Mouse (Mus musculus) heart, embryonic 15.5 days (tissue): ENCODE data around the gene Sept5. TPM values are rescaled to one million over a fixed set of nuclear protein-coding genes. Genes with fewer than 3 reads are reported as not detected.
A peak's percentile ranks its signal among the peaks of the same experiment; 100 is the strongest.

Source experiments
- ATAC-seq: fragments of 200-750 bp; cut with Nextera tagmentation; replicated peaks from 2 replicates; pipeline ENCODE4 v1.8.0; 2017; ENCODE audit warnings: low read depth, moderate TSS enrichment; ENCODE audit not compliant: insufficient number of reproducible peaks, insufficient read depth, low FRiP score
- H3K27ac ChIP-seq: fragments of 300-500 bp; sonication (generic); 2 replicates; pipeline ENCODE4 v1.5.1; 2015; ENCODE audit warnings: mild to moderate bottlenecking, inconsistent platforms
- H3K27me3 ChIP-seq: fragments of 300-500 bp; sonication (generic); 2 replicates; pipeline ENCODE4 v1.6.1; 2015; ENCODE audit warnings: inconsistent platforms
- H3K36me3 ChIP-seq: fragments of 300-500 bp; sonication (generic); 2 replicates; pipeline ENCODE4 v1.6.1; 2015; ENCODE audit warnings: mild to moderate bottlenecking, inconsistent platforms
- H3K4me1 ChIP-seq: fragments of 300-500 bp; sonication (generic); replicated peaks from 2 replicates; pipeline ENCODE4 v1.6.1; 2015; ENCODE audit warnings: inconsistent platforms
- H3K4me2 ChIP-seq: fragments of 300-500 bp; sonication (generic); 2 replicates; pipeline ENCODE4 v1.6.1; 2015; ENCODE audit warnings: inconsistent platforms, mild to moderate bottlenecking, moderate library complexity
- H3K4me3 ChIP-seq: fragments of 300-500 bp; sonication (generic); 2 replicates; pipeline ENCODE4 v1.5.1; 2015; ENCODE audit warnings: mild to moderate bottlenecking, inconsistent platforms
- H3K9ac ChIP-seq: fragments of 300-500 bp; sonication (generic); 2 replicates; pipeline ENCODE4 v1.6.1; 2015; ENCODE audit warnings: mild to moderate bottlenecking, inconsistent platforms
- H3K9me3 ChIP-seq: fragments of 300-500 bp; sonication (generic); replicated peaks from 2 replicates; pipeline ENCODE4 v1.6.1; 2016; ENCODE audit warnings: inconsistent platforms
- WGBS: fragments of 180-500 bp; shearing (Covaris S2); methylation state at CpG from one replicate; pipeline ENCODE4 v1.1.7; 2015; ENCODE audit warnings: mixed read lengths; 5-methylcytosine and 5-hydroxymethylcytosine counted together
- polyA plus RNA-seq: library from polyadenylated mRNA; unstranded; fragments of >200 nt; fragmentation: Nextera tagmentation; extraction: Ambion mirVana; gene quantifications from 2 replicates; pipeline ENCODE4 v1.2.1, GENCODE M21; 2015

The Sept5 gene
- polyA plus RNA-seq, 1 experiment from 2014 or later, result 8.1 TPM

DNA sequence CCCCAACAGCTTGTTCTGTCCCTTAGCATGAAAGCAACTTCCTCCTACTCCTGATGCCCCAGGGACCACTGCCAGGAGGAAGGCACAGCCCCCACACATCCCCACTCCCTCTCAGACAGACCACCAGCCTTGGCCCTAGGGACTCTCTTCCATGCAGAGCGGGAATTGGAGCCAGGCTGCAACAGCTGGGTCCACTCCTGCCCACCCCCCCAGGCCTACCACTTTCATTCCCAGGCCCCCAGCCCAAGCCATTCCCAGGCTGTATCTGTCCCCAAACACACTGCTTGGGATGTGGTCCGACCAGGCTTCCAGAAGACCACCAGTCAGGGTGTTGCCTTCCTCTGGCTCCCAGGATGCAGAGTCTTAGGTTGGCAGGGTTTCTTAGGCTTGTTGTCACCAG, 20.7 kb downstream of the Sept5 start:
- Histone ChIP-seq H3K27ac (no peak overlapping the region), H3K9me3 (no peaks in the 10 kb centered on the region), H3K36me3 (no peaks in the 10 kb centered on the region), H3K4me1 (peaks cover 27% of the 10 kb centered on the region), H3K4me3 (no peak overlapping the region), H3K4me2 (no peak overlapping the region), H3K9ac (no peak overlapping the region), H3K27me3 (peaks cover 52% of the 10 kb centered on the region)
- 57% methylated on average over 2 of the region's 2 CpGs for WGBS
- ATAC-seq, result no peak

DNA sequence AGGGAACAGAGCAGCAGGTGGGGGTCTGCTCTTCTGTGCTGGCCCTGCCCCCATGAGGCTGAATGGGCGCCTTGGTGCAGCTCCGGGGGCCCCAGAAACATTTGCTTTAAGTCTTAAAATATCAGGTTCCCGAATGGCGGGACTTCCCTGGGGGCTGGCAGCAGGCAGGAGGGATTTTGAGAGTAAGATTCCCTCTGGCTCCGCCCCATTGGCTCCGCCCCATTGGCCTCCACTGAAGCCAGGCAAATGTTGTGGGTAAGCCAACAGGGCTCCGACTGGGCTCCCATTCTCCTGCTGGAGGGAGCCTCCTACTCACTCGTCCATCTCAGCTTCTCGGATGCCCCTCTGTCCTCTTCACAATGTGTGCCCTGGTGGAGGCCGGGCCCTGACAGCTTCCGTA, 21.5 kb downstream of the Sept5 start:
- WGBS, result 19% methylated on average over 11 of the region's 11 CpGs

DNA sequence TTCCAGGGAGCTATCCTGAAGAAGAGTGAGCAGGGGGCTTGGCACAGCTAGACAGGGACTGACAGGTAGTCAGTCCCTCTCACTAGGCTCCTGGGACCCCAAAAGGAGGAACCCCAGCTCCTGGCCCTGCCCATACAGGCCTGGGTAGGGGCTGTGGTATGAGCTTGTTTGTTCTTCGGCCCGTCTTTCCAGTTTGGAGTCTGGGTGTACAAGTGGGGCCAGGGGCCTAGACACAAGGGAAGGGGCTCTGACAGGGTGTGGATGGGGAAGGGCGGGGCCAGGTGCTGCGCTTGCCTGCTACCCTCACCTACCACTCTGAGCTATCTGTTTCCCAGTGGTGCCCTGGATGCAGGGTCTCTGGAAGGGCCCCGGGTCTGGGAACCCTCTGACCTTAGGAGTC, 24.0 kb downstream of the Sept5 start:
- H3K9ac ChIP-seq, result no peak overlapping the region
- H3K4me3 ChIP-seq, result no peak overlapping the region
- no peaks in the 10 kb centered on the region for H3K36me3 ChIP-seq
- no peak overlapping the region for H3K27ac ChIP-seq
- H3K9me3 ChIP-seq, result no peaks in the 10 kb centered on the region
- peaks cover 29% of the 10 kb centered on the region for H3K4me1 ChIP-seq
- no peak overlapping the region for H3K4me2 ChIP-seq
- 89% methylated on average over 5 of the region's 5 CpGs for WGBS
- H3K27me3 ChIP-seq, result peaks cover 30% of the 10 kb centered on the region
- ATAC-seq, result no peak

More for the DNA sequence above, 21.5 kb downstream of the Sept5 start:
- Histone ChIP-seq H3K4me2 (no peak overlapping the region), H3K9ac (no peak overlapping the region), H3K4me3 (no peak overlapping the region), H3K4me1 (peaks cover 31% of the 10 kb centered on the region), H3K36me3 (no peaks in the 10 kb centered on the region), H3K27me3 (peaks cover 45% of the 10 kb centered on the region), H3K9me3 (no peaks in the 10 kb centered on the region), H3K27ac (no peak overlapping the region)
- ATAC-seq, result no peak

DNA sequence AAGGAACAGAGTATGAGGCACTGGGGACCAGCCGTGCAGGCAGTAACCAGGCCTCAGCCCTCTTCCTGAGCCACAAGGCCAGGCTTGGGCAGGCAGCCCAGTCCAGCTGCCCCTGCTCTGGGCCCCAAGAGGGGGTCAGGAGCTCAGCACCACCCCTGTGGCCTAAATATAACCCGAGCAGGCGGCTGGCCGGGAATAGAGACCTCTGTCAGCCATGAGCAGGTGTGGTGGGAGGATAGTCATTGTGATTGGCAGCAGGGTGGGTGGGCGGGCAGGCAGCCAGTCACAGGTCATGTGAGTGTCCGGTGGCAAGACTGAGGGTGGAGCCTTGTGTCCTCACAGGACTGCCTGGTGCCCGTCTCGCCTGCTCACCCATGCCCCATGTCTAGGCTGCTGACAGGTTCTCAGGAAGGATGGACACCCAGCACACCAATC, 25.5 kb downstream of the Sept5 start:
- 36% methylated on average over 8 of the region's 8 CpGs for WGBS
- Histone ChIP-seq H3K4me2 (no peak overlapping the region), H3K4me3 (no peak overlapping the region), H3K27me3 (peaks cover 19% of the 10 kb centered on the region; the same call in 1 of the 2 replicates), H3K4me1 (peaks cover 29% of the 10 kb centered on the region), H3K36me3 (no peaks in the 10 kb centered on the region), H3K9me3 (no peaks in the 10 kb centered on the region), H3K27ac (peak overlapping the region; percentile 65), H3K9ac (0 out of 2 replicates have a peak overlapping the region, but pooled peaks have one; percentile 24)
- peak; percentile 70 for ATAC-seq

DNA sequence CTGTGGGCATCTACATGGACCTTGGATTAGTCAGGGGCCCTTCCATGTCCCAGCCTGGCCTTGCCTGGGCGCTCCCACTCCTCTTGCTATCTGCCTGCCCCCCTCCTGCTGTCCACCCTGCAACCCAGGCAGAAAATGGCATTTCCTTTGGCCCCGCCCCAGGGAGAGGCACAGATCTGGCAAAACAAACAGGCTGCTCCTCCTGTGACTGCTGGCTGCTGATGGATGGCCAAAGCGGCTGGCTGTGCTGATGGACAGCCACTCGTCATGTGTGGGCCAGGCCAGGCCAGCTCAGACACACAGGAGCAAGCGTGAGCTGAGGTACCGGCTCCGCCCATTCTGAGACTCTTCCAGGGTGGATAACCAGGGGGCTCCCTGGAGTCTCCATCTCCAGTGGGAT, 28.3 kb downstream of the Sept5 start:
- Histone ChIP-seq H3K4me3 (no peak overlapping the region), H3K9me3 (no peaks in the 10 kb centered on the region), H3K27ac (no peak overlapping the region), H3K27me3 (peaks cover 11% of the 10 kb centered on the region), H3K9ac (no peak overlapping the region), H3K4me2 (no peak overlapping the region), H3K4me1 (peaks cover 22% of the 10 kb centered on the region), H3K36me3 (no peaks in the 10 kb centered on the region)
- no peak for ATAC-seq
- 62% methylated on average over 7 of the region's 7 CpGs for WGBS

DNA sequence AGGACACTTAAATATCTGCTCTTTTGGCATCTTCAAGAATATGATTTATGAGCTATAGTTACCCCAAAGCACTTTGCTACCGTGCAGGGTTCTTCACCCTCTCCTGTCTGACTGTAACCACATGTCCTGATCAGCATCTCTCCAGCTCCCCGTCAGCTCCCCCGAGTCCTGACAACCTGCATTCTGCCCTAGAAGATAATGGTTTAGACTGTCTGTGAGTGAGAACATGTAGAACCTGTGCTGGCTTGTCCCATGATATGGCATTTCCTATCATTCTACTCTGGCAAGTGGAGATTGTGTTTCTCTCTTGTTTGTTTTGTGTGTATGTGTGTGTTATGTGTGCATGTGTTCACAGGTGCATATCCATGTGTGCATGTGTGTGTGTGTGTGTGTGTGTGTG, 31.7 kb downstream of the Sept5 start:
- H3K9ac ChIP-seq, result no peak overlapping the region
- peaks cover 40% of the 10 kb centered on the region for H3K27me3 ChIP-seq
- H3K27ac ChIP-seq, result no peak overlapping the region

DNA sequence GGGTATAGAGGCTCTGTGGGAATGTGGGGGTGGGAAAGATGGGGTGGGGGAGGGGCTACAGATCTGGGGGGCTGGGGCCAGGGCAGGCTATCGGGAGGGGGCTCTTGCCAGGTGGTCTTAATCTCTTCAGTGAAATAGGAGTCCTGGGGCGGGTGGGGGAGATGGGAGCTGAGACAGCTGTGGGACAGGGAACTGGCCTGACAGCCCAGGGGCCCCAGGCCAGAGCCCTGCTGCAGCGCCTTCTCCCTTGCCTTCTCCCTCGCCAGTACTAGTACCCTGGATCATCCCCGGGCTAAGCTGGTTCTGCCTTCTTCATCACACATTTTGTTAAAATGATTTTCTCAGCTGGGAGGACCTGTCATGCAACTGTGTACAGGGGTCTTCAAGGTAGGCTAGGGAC, 33.5 kb downstream of the Sept5 start:
- H3K9ac ChIP-seq, result no peak overlapping the region
- no peak overlapping the region for H3K27ac ChIP-seq
- no peak overlapping the region for H3K4me3 ChIP-seq
- WGBS, result 48% methylated on average over 5 of the region's 5 CpGs
- ATAC-seq, result no peak
- H3K4me2 ChIP-seq, result no peak overlapping the region
- H3K4me1 ChIP-seq, result peaks cover 7% of the 10 kb centered on the region
- H3K9me3 ChIP-seq, result no peaks in the 10 kb centered on the region
- no peaks in the 10 kb centered on the region for H3K36me3 ChIP-seq
- H3K27me3 ChIP-seq, result peaks cover 54% of the 10 kb centered on the region

More for the DNA sequence above, 31.7 kb downstream of the Sept5 start:
- ATAC-seq, result no peak
- H3K9me3 ChIP-seq, result no peaks in the 10 kb centered on the region
- no peak overlapping the region for H3K4me3 ChIP-seq
- no peaks in the 10 kb centered on the region for H3K36me3 ChIP-seq
- 65% methylated on average over 3 of the region's 3 CpGs for WGBS
- H3K4me1 ChIP-seq, result 0 out of 2 replicates have a peak, but pooled peaks cover 6% of the 10 kb centered on the region
- H3K4me2 ChIP-seq, result no peak overlapping the region

DNA sequence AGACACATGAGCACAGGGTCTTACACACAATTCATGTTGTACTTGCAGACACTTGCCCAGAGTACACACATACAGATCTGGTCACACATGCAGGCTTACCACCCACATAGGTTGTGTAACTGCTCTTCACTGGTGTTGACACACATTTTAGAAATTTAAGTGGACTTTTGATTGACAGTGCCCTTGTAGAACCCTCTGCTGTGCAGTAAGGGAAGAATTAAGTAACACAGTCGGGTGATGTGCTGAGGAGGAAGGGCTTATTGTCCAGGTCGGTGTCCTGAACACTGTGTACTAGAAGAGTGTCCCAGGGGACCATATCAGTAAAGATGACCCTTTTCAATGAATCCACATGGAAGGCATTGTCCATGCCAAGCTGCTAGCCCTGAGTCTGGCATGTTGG, 35.8 kb downstream of the Sept5 start:
- Histone ChIP-seq H3K9me3 (no peaks in the 10 kb centered on the region), H3K4me1 (peaks cover 21% of the 10 kb centered on the region), H3K4me2 (no peak overlapping the region), H3K27me3 (peaks cover 78% of the 10 kb centered on the region), H3K9ac (no peak overlapping the region), H3K4me3 (no peak overlapping the region), H3K36me3 (no peaks in the 10 kb centered on the region), H3K27ac (no peak overlapping the region)
- ATAC-seq, result no peak
- WGBS, result 69% methylated on average over 2 of the region's 2 CpGs

DNA sequence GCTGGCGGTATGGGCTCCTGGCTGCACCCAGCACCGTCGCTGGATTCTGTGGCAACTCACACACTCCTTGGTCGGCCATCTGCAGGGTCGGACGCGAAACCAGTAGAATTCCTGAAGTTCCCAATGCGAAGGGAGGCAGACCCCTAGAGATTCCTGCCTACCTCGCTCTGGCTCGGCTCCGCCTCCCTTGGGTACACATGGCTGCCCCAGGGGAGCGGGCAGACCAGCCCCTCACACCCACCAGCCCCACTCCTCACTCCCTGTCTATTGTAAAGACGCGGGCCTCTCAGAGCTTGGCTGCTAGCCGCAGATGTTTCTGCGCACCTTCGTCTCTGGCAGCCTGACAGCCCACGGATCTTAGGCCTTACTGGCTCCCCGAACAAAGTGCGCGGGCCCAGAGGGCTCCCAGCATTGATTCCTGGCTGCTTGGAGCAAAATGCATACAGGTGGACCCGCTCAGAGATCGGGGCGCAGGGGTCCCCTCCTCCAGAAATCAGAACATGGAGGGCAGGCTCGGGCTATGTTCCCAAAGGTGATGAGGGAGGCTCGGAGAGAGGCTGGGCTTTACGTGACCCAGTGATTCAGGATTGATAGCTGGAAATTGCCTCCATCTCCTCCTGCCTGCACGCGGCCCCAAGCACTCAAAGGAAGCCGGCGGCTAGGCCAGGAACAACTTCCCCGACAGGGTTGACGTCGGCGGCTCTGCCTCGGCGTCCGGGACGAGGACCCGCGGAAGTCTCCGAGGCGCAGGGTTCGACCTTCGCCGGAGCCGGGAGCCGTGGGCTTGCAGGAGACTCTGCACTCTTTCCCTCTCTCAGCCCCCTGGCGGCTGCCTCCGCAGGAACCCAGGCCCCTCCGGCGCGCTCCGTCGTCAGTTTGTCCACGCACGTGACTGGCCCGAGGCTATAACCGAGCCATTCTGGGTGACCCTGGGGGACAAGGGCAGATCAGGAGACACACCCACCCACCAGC, 38.4 kb downstream of the Sept5 start:
- Histone ChIP-seq H3K36me3 (no peaks in the 10 kb centered on the region), H3K27me3 (peaks cover 92% of the 10 kb centered on the region), H3K27ac (no peak overlapping the region)

DNA sequence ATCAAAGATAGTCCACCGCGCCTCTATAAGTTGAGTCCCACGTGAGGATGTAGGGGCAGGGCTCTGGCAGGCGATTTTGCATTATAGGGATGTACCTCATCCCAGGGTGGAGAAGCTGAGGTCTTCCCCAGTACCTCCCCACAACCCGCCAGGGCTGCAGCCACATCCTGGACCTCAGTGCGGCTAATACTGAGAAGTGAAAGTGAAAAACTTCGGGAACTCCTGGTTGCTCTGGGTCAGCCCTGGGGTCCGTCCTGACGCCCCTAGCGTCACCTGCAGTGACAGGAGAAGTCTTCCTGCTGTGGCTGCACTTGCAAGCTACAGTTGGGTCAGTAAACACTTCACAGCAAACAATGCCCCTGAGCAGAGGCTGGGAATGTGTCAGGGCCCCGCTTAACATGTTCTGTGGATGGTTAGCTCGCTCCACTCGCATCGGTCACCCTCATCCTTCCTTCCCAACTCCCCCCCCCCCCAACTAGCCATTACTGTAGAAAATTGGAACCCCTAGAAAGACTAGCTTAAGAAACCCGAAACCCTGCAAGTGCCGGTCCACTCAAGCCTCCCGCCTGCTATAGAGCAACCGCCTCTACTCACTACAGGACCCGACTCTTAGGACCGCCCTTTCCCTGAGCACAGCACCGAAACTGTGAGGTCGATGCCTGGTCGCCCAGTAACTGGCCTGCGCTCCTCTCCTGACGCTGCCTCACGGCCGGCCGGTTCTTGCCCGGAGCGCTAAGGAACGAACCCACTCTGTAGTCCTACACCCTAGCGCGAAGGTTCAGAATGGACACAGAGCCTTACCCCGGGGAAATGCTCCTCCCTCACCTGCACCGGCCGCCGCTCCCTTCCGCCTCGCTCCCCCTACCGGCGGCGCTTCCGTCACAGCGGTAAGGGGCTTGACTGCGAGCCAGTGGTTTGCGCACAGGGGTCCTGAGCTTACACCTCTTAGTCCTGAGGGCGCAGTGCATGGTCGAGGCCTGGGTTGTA, 39.7 kb downstream of the Sept5 start, which contains the start of gene Tbx1:
Tbx1 (minus strand) TSS at position 868 of the 987 bp plus-strand sequence.
- WGBS, result 6% methylated on average over 48 of the region's 48 CpGs
- Histone ChIP-seq H3K9me3 (no peaks in the 10 kb centered on the region), H3K27ac (no peak within 1 kb of the TSS), H3K27me3 (peaks cover 94% of the 10 kb centered on the region), H3K36me3 (no peaks in the 10 kb centered on the region), H3K4me2 (peak within 1 kb of the TSS; percentile 64), H3K4me3 (peak within 1 kb of the TSS; percentile 41), H3K9ac (0 out of 2 replicates have a peak within 1 kb of the TSS, but pooled peaks have one; percentile 12), H3K4me1 (peaks cover 53% of the 10 kb centered on the region)
- no peak for ATAC-seq

More for the DNA sequence above, 38.4 kb downstream of the Sept5 start:
- 0 out of 2 replicates have a peak overlapping the region, but pooled peaks have one; percentile 12 for H3K9ac ChIP-seq
- no peak for ATAC-seq
- peak overlapping the region; percentile 57 for H3K4me2 ChIP-seq
- 3% methylated on average over 59 of the region's 59 CpGs for WGBS
- no peaks in the 10 kb centered on the region for H3K9me3 ChIP-seq
- peaks cover 44% of the 10 kb centered on the region for H3K4me1 ChIP-seq
- peak overlapping the region; percentile 35 for H3K4me3 ChIP-seq
